Mouse (Mus musculus) fibroblast of lung, adult 2 months (primary cell): ENCODE data around the gene Rpl10a.

Experiments used
- DNase-seq: peaks from one replicate; pipeline ENCODE4 v3.0.0-alpha.2; 2011; ENCODE audit warnings: low read depth

Rpl10a gene

GRCm38 (mm10) chr17:28360531-28361277, 32.4 kb downstream of the Rpl10a start:
- DNase-seq: no peak

- no peak for DNase-seq
Observed at GRCm38 (mm10) chr17:28361921-28362652, 33.8 kb downstream of the Rpl10a start.

- DNase-seq: no peak
Observed at GRCm38 (mm10) chr17:28362653-28363292, 34.5 kb downstream of the Rpl10a start.

- DNase-seq: no peak
Observed at GRCm38 (mm10) chr17:28363507-28363906, 35.2 kb downstream of the Rpl10a start.

- DNase-seq: no peak
Observed at GRCm38 (mm10) chr17:28365122-28365521, 36.9 kb downstream of the Rpl10a start, which contains the start of gene Tulp1. Tulp1 (minus strand) TSS chr17:28365222.

- DNase-seq: no peak
Observed at GRCm38 (mm10) chr17:28368449-28368848, 40.2 kb downstream of the Rpl10a start.

GRCm38 (mm10) chr17:28369056-28369455, 40.8 kb downstream of the Rpl10a start:
- DNase-seq: no peak

GRCm38 (mm10) chr17:28371286-28371685, 43.0 kb downstream of the Rpl10a start:
- peak; percentile 84 for DNase-seq

- DNase-seq: no peak
Observed at GRCm38 (mm10) chr17:28371941-28372340, 43.7 kb downstream of the Rpl10a start.

- no peak for DNase-seq
Observed at GRCm38 (mm10) chr17:28373821-28374220, 45.5 kb downstream of the Rpl10a start.

GRCm38 (mm10) chr17:28374494-28374893, 46.2 kb downstream of the Rpl10a start:
- DNase-seq: no peak

- DNase-seq: no peak
Observed at GRCm38 (mm10) chr17:28375592-28376061, 47.4 kb downstream of the Rpl10a start.

- no peak for DNase-seq
Observed at GRCm38 (mm10) chr17:28380255-28380654, 52.0 kb downstream of the Rpl10a start.
